Mouse (Mus musculus) forebrain, postnatal 0 days (tissue): ENCODE data around the gene Dusp1. TPM values are rescaled to one million over a fixed set of nuclear protein-coding genes. Genes with fewer than 3 reads are reported as not detected.

Source experiments
- ATAC-seq: fragments of 200-750 bp; cut with Nextera tagmentation; 2 replicates; pipeline ENCODE4 v1.8.0; 2017; ENCODE audit warnings: mild to moderate bottlenecking, moderate library complexity
- DNase-seq: peaks from one replicate; pipeline ENCODE4 v3.0.0-alpha.2; 2015
- H3K27ac ChIP-seq: fragments of 300-500 bp; sonication (generic); 2 replicates; pipeline ENCODE4 v1.5.1; 2014; ENCODE audit warnings: low read depth, mild to moderate bottlenecking, antibody characterized with exemption, low read length, moderate library complexity, mixed read lengths
- H3K27me3 ChIP-seq: fragments of 300-500 bp; sonication (generic); 2 replicates; pipeline ENCODE4 v1.6.1; 2014; ENCODE audit warnings: mild to moderate bottlenecking, low read length, mixed read lengths; ENCODE audit not compliant: insufficient read depth
- H3K36me3 ChIP-seq: fragments of 300-500 bp; sonication (generic); 2 replicates; pipeline ENCODE4 v1.6.1; 2014; ENCODE audit warnings: mild to moderate bottlenecking, moderate library complexity; ENCODE audit not compliant: insufficient read depth
- H3K4me1 ChIP-seq: fragments of 300-500 bp; sonication (generic); 2 replicates; pipeline ENCODE4 v1.6.1; 2014; ENCODE audit warnings: antibody characterized with exemption; ENCODE audit not compliant: insufficient read depth
- H3K4me2 ChIP-seq: fragments of 300-500 bp; sonication (generic); 2 replicates; pipeline ENCODE4 v1.6.1; 2014; ENCODE audit warnings: low read depth, mild to moderate bottlenecking, moderate library complexity
- H3K4me3 ChIP-seq: fragments of 300-500 bp; sonication (generic); 2 replicates; pipeline ENCODE4 v1.5.1; 2014; ENCODE audit warnings: low read depth, low read length, mixed read lengths
- H3K9ac ChIP-seq: fragments of 300-500 bp; sonication (generic); 2 replicates; pipeline ENCODE4 v1.6.1; 2014; ENCODE audit warnings: mild to moderate bottlenecking
- H3K9me3 ChIP-seq: fragments of 300-500 bp; sonication (generic); 2 replicates; pipeline ENCODE4 v1.6.1; 2016; ENCODE audit warnings: low read length
- CTCF ChIP-seq: sonication (generic); IDR thresholded peaks from 2 replicates; pipeline ENCODE4 v1.5.1; 2016; ENCODE audit warnings: antibody characterized with exemption, control low read depth, low read depth
- WGBS: fragments of 180-500 bp; shearing (Covaris S2); extraction: QIAGEN DNeasy Blood & Tissue Kit; methylation state at CpG from one replicate; pipeline ENCODE4 v1.1.7; 2014; 5-methylcytosine and 5-hydroxymethylcytosine counted together
- polyA plus RNA-seq: library from polyadenylated mRNA; unstranded; fragments of >200 nt; fragmentation: Nextera tagmentation; extraction: Ambion mirVana; gene quantifications from 2 replicates; pipeline ENCODE4 v1.2.1, GENCODE M21; 2015
- total RNA-seq: library from RNA; depleted of rRNA; stranded (reverse); fragments of >200 nt; gene quantifications from 2 replicates; pipeline ENCODE4 v1.2.3, GENCODE M21; 2014

Gene Dusp1
- total and polyA plus RNA-seq, 2 experiments from 2014 or later: 36.0 to 41.0 TPM

DNA sequence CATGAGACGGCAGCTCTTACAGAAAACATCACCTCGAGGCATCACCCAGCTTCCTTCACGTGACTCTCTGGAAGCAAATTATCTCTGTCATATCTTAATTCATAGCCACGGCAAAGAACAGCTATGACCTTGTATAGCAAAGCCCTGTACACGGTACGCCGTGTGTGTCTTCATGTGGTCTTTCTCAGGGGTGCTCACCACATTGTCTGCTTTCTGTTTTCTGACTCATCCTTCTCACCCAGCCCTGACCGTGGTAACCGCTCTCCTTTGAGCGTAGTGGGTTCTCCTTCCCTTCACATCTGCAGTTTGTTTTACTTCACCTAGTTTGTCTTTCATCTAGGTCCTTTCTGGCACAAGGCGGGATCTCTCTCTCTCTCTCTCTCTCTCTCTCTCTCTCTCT, 10.3 kb upstream of the Dusp1 start:
- whole genome bisulfite sequencing: 94% methylated on average over 11 of the region's 11 CpGs
- H3K9me3 ChIP-seq: no peaks in the 10 kb centered on the region
- DNase-seq (no peak), ATAC-seq (no peak)
- no peak for TF ChIP-seq CTCF
- H3K36me3 ChIP-seq: peaks cover 33% of the 10 kb centered on the region
- H3K4me1 ChIP-seq: no peaks in the 10 kb centered on the region
- no peak overlapping the region for H3K9ac ChIP-seq
- H3K27me3 ChIP-seq: no peaks in the 10 kb centered on the region
- no peak overlapping the region for H3K27ac ChIP-seq
- H3K4me3 ChIP-seq: no peak overlapping the region
- no peak overlapping the region for H3K4me2 ChIP-seq

DNA sequence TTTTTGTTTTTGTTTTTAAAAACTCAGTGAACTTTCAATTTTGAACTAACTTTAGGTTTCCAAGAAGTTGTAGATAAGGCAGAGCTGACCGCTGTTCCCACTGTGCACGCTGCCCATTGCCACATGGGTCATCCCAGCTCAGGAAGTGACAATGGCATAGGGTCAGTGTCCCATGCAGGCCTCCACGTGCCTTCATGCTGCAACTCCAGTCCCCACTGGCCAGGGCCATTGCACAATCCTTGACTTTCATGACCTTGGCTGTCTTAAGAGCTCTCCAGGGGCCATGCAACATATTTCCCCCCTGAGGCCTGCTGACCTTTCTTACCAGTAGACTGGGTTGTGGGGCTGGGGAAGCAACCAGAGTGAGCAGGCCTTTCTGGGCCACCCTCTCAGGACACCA, 9.4 kb upstream of the Dusp1 start:
- TF ChIP-seq CTCF: no peak
- H3K9ac ChIP-seq: no peak overlapping the region
- no peak overlapping the region for H3K4me3 ChIP-seq
- WGBS: 87% methylated on average over 3 of the region's 3 CpGs
- peaks cover 36% of the 10 kb centered on the region for H3K36me3 ChIP-seq
- H3K4me1 ChIP-seq: no peaks in the 10 kb centered on the region
- no peaks in the 10 kb centered on the region for H3K27me3 ChIP-seq
- H3K27ac ChIP-seq: no peak overlapping the region
- no peaks in the 10 kb centered on the region for H3K9me3 ChIP-seq
- DNase-seq (no peak), ATAC-seq (no peak)
- no peak overlapping the region for H3K4me2 ChIP-seq

GRCm38 (mm10) chr17:26570651-26571118, 8.8 kb upstream of the Dusp1 start:
- 90% methylated on average over 11 of the region's 11 CpGs for WGBS
- H3K4me2 ChIP-seq: no peak overlapping the region
- DNase-seq: no peak
- H3K4me3 ChIP-seq: no peak overlapping the region
- H3K36me3 ChIP-seq: peaks cover 33% of the 10 kb centered on the region
- ATAC-seq: no peak
- no peaks in the 10 kb centered on the region for H3K9me3 ChIP-seq
- no peaks in the 10 kb centered on the region for H3K27me3 ChIP-seq
- H3K4me1 ChIP-seq: no peaks in the 10 kb centered on the region
- no peak overlapping the region for H3K9ac ChIP-seq
- TF ChIP-seq CTCF: no peak
- H3K27ac ChIP-seq: no peak overlapping the region

DNA sequence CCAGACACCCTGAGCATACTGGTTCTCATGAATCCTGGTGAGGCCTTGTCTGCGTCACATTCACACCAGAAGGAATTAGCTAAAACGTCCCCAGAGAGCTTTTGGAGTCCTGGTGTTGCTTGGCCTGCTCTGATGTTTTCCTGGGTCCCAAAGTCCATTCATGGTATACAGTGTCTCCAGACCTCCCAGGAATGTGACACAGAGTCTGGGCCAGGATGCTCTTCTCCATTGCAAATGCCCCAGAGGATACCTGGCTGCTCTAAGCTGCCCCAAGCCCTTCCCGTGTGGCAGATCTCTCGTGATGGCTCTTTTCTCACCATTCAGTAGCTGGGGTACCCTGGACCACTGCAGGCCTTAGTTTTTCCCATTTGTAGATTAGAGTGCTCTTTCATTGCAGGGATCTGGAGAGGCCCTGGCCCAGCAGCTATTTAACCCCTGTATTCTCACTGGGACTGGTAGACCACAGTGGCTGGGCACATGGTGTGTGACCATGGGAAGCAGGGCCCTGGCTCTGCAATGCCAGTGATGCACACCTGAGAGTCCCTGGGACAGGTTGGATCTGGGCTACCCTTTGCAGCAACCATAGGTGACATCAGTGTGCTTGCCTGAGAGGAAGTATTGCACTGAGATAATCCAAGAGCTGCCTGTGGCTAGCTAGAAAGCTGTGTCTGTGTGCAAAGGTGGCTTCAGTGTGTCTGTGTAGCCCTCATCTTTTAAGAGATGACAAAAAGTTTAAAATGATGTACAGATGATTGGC, 7.8 kb upstream of the Dusp1 start:
- no peaks in the 10 kb centered on the region for H3K4me1 ChIP-seq
- H3K4me2 ChIP-seq: no peak overlapping the region
- 92% methylated on average over 4 of the region's 4 CpGs for WGBS
- no peaks in the 10 kb centered on the region for H3K9me3 ChIP-seq
- no peak for DNase-seq
- no peak overlapping the region for H3K4me3 ChIP-seq
- H3K27ac ChIP-seq: no peak overlapping the region
- H3K27me3 ChIP-seq: no peaks in the 10 kb centered on the region
- H3K9ac ChIP-seq: no peak overlapping the region
- TF ChIP-seq CTCF: no peak
- peaks cover 30% of the 10 kb centered on the region for H3K36me3 ChIP-seq
- no peak for ATAC-seq

DNA sequence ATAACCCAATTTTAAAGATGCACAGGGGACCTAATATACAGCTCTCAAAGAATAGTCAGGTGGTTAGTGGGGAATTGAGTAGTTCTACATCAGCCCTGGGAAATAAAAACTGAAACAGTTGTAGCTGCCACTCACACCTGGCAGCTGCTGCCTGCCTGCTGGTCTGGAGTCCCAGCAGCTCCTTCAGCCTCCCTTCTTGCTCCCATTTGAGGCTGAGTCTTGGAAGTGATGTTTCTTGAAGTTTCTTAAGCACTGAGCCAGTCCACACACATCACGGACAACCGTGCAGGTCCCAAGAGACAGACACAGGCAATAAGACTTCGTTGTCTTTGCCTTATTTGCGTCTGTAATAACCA, 5.9 kb upstream of the Dusp1 start:
- H3K4me1 ChIP-seq: peaks cover 2% of the 10 kb centered on the region; the same call in 1 of the 2 replicates
- peaks cover 37% of the 10 kb centered on the region for H3K36me3 ChIP-seq
- H3K9ac ChIP-seq: no peak overlapping the region
- WGBS: 98% methylated on average over 4 of the region's 4 CpGs
- H3K4me3 ChIP-seq: no peak overlapping the region
- H3K4me2 ChIP-seq: no peak overlapping the region
- H3K27me3 ChIP-seq: no peaks in the 10 kb centered on the region
- H3K9me3 ChIP-seq: no peaks in the 10 kb centered on the region
- no peak for TF ChIP-seq CTCF
- ATAC-seq (no peak), DNase-seq (no peak)
- no peak overlapping the region for H3K27ac ChIP-seq

- Histone ChIP-seq H3K4me1 (peaks cover 7% of the 10 kb centered on the region), H3K27me3 (no peaks in the 10 kb centered on the region), H3K9ac (no peak overlapping the region), H3K4me3 (no peak overlapping the region), H3K4me2 (no peak overlapping the region), H3K36me3 (peaks cover 34% of the 10 kb centered on the region), H3K27ac (no peak overlapping the region), H3K9me3 (no peaks in the 10 kb centered on the region)
- no peak for DNase-seq
- no peak for TF ChIP-seq CTCF
- 87% methylated on average over 8 of the region's 8 CpGs for WGBS
- no peak for ATAC-seq
These were observed 5.4 kb upstream of the Dusp1 start for GRCm38 (mm10) chr17:26567142-26567817.

- Histone ChIP-seq H3K27ac (no peak overlapping the region), H3K4me1 (peaks cover 14% of the 10 kb centered on the region), H3K9ac (no peak overlapping the region), H3K4me2 (no peak overlapping the region), H3K9me3 (no peaks in the 10 kb centered on the region), H3K36me3 (peaks cover 28% of the 10 kb centered on the region), H3K4me3 (no peak overlapping the region), H3K27me3 (no peaks in the 10 kb centered on the region)
- no peak for ATAC-seq
- no peak for TF ChIP-seq CTCF
- DNase-seq: no peak
- WGBS: 61% methylated on average over 9 of the region's 9 CpGs
These were observed 2.5 kb upstream of the Dusp1 start for GRCm38 (mm10) chr17:26564439-26564838.
